8 mouse cellular contexts compared by ENCODE assay signal in the genomic region with DNA sequence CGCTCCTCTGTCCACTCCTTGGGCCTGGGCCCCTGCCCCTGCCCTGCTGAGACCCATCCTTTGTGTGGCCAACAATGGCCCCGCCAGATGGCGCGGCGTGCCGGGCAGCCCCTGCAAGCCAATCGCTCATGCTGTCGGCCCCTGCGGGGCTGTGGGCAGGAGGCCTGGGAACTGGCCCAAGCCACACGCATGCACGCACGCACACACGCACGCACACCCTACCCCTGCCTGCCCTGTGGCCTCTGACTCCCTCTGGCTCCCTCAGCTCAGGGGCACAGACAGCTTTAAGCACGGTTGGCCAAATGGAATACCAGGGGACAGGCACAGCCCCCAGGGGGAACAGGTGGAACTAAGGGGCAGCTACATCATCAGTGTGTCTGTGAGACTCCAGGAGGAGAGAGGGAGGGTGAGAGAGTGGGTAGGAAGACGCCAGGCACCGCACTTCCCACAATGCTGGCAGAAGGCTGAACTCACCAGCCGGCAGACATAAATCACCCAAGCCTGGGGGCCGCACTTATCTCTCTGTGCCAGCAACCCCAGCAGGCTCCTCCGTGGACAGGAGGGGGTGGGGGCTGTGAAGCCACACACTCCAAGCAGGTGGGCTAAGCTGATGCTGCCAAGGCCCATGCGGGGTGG. TPM values are rescaled to one million over a fixed set of nuclear protein-coding genes. Genes with fewer than 3 reads are reported as not detected.
DNase-seq lines count a peak whose midpoint lies in the region; ATAC-seq and TF ChIP-seq lines count a peak whose summit lies in the region.

No protein-coding gene starts in this region.

- ATAC-seq in hindbrain, embryonic 14.5 days (ENCODE audit: low FRiP score) = peak; percentile 47
- ATAC-seq in midbrain, embryonic 13.5 days = peak; percentile 64

- no peaks in the 10 kb centered on the region for H3K36me3 ChIP-seq in hindbrain, embryonic 14.5 days (replicated peaks; ENCODE audit: control insufficient read depth, insufficient read depth)
- no peaks in the 10 kb centered on the region for H3K36me3 ChIP-seq in midbrain, embryonic 13.5 days

- H3K4me1 ChIP-seq in hindbrain, embryonic 14.5 days (replicated peaks; ENCODE audit: control insufficient read depth, insufficient read depth, low read length) = peaks cover 89% of the 10 kb centered on the region
- peaks cover 100% of the 10 kb centered on the region for H3K4me1 ChIP-seq in midbrain, embryonic 13.5 days (replicated peaks)

- peak overlapping the region; percentile 55; the same call in 1 of the 2 replicates for H3K27ac ChIP-seq in layer of hippocampus, adult 2 months
- peak overlapping the region; percentile 74 for H3K27ac ChIP-seq in hindbrain, embryonic 14.5 days
- peak overlapping the region; percentile 88 for H3K27ac ChIP-seq in midbrain, embryonic 13.5 days

- DNase-seq in layer of hippocampus, adult 2 months (ENCODE audit: low spot score in 2 of 2) = no peak
- DNase-seq in layer of hippocampus, postnatal 25 days (ENCODE audit: extremely low spot score in 1 of 2, low spot score in 1 of 2) = no peak
- DNase-seq in embryo, embryonic 10 days (ENCODE audit: low spot score) = peak; percentile 82
- peak; percentile 58 for DNase-seq in hindbrain, embryonic 14.5 days (ENCODE audit: low spot score)
- DNase-seq in urinary bladder, postnatal 10 days (ENCODE audit: low spot score) = no peak
- DNase-seq in gastrocnemius, postnatal 25 days = no peak
- no peak for DNase-seq in gastrocnemius, postnatal 36 days

- 8% methylated on average over 21 of the region's 21 CpGs for WGBS in hindbrain, embryonic 14.5 days
- WGBS in midbrain, embryonic 13.5 days = 5% methylated on average over 21 of the region's 21 CpGs

- TF ChIP-seq CTCF in layer of hippocampus, adult 2 months (conservative IDR thresholded peaks at IDR 0.05) = peak; percentile 46

- H3K9me3 ChIP-seq in hindbrain, embryonic 14.5 days (ENCODE audit: control insufficient read depth, low read length) = no peaks in the 10 kb centered on the region
- H3K9me3 ChIP-seq in midbrain, embryonic 13.5 days = no peaks in the 10 kb centered on the region

- H3K4me2 ChIP-seq in hindbrain, embryonic 14.5 days (replicated peaks) = peak overlapping the region; percentile 27; the same call in 1 of the 2 replicates
- H3K4me2 ChIP-seq in midbrain, embryonic 13.5 days (replicated peaks) = peak overlapping the region; percentile 35

- peak overlapping the region; percentile 11; the same call in 1 of the 2 replicates for H3K4me3 ChIP-seq in layer of hippocampus, adult 2 months
- H3K4me3 ChIP-seq in hindbrain, embryonic 14.5 days (replicated peaks; ENCODE audit: low read length) = no peak overlapping the region
- no peak overlapping the region for H3K4me3 ChIP-seq in midbrain, embryonic 13.5 days (replicated peaks)

- H3K27me3 ChIP-seq in hindbrain, embryonic 14.5 days (ENCODE audit: control insufficient read depth, insufficient read depth, low read length) = no peaks in the 10 kb centered on the region
- H3K27me3 ChIP-seq in midbrain, embryonic 13.5 days = 0 out of 2 replicates have a peak, but pooled peaks cover 2% of the 10 kb centered on the region

- peak overlapping the region; percentile 35; the same call in 1 of the 2 replicates for H3K9ac ChIP-seq in hindbrain, embryonic 14.5 days
- H3K9ac ChIP-seq in midbrain, embryonic 13.5 days (replicated peaks) = peak overlapping the region; percentile 53

- intact Hi-C loops in gastrocnemius, postnatal 36 days (cut with DNase I) = no loop called here

RNA-seq across cellular contexts. Expression of gene Ccdc85c, which starts 34.2 kb away (rescaled TPM):
- total RNA-seq in layer of hippocampus, adult 2 months (2021) = 10 to 100 TPM; 68.4 to 68.5 TPM
- total RNA-seq in layer of hippocampus, postnatal 25 days (2021) = 10 to 100 TPM; 66.6 to 71.3 TPM
- 13.9 and 16.5 TPM in 2 replicates for polyA plus RNA-seq in hindbrain, embryonic 14.5 days (2014; fragmentation: Nextera tagmentation; extraction: Ambion mirVana)
- polyA plus RNA-seq in midbrain, embryonic 13.5 days (2015; fragmentation: Nextera tagmentation; extraction: Ambion mirVana) = 19.5 and 21.5 TPM in 2 replicates
- 10 to 100 TPM; 11.4 to 15.2 TPM for total RNA-seq in gastrocnemius, postnatal 25 days (2021)
- total RNA-seq in gastrocnemius, postnatal 36 days (2021) = 10 to 100 TPM; 24.0 to 26.5 TPM

Comparison
In these comparisons a context has a peak if more than half of its experiments do, and no peak if none do; other contexts are left out.
1. DNase-seq: peak in embryo, embryonic 10 days (single experiment) and hindbrain, embryonic 14.5 days (single experiment); none in layer of hippocampus, adult 2 months (0 of 2), layer of hippocampus, postnatal 25 days (0 of 2), urinary bladder, postnatal 10 days (single experiment), gastrocnemius, postnatal 25 days (single experiment) and gastrocnemius, postnatal 36 days (0 of 2).
2. Peak in every context shown above with its lines, with median percentiles within 50 percentile points of each other: H3K27ac ChIP-seq.